Mouse (Mus musculus) cortical plate, adult 2 months (tissue): ENCODE results near the gene Gsto2.

Experiments
- CTCF ChIP-seq: fragments of 200-500 bp; IDR thresholded peaks from 2 replicates; pipeline ENCODE4 v1.5.1; 2011; ENCODE audit warnings: mild to moderate bottlenecking, control low read depth, low read length; ENCODE audit not compliant: insufficient read depth; ENCODE audit errors: extremely low read depth
- POLR2A ChIP-seq: fragments of 200-500 bp; IDR thresholded peaks from 2 replicates; pipeline ENCODE4 v1.6.1; 2011; ENCODE audit warnings: mild to moderate bottlenecking, low read length, control low read depth; ENCODE audit not compliant: insufficient read depth; ENCODE audit errors: extremely low read depth

DNA sequence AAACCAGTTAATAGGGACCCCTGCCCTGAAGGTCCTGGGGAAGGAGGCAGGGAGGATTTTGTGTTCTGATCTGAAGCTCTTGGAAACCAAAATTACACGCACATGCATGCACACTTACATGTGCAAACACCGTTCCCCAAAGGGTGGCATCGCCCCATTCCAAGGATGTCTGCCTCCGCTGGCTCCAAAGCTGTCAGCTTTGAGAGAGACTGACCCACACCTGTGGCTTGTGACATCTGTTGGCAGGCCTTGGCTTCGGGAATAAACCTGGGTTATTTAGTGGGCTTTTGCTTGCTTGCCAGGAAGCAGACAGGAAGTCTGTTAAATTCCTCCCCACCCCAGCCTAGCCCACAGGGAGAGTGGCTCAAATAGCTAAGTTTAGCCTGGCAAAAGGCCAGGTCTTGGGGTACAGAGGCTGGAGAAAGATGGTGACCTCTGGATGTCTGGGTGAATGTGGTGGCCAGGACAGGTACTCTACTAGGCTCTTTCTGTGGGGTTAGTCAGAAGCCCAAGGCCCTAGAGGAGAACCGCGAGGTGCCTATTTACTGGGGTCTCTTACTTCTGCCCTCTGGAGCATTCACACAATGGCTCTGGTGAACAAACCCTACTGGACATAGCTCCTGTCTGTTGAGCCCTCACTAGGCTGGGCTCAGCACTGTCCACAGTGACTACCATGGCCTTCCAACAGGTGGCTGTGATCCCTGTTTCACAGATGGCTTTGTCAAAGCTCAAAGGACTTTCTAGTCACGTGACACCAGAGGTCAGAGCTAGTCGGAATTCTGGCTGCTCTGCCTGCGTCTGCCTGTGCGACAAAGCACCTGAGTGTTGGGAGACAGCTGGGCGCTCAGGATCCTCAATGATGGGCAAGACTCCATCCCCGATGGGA lies 37.2 kb downstream of the Gsto2 start:
- no peak for TF ChIP-seq CTCF
- no peak for TF ChIP-seq POLR2A
